Mouse (Mus musculus) spleen, adult 2 months (tissue): ENCODE results near the gene Cfap97d1.

Experiments
- CTCF ChIP-seq: fragments of 200-500 bp; IDR thresholded peaks from 2 replicates; pipeline ENCODE4 v1.5.1; 2011; ENCODE audit warnings: mild to moderate bottlenecking, inconsistent platforms; ENCODE audit not compliant: insufficient read depth, insufficient read length, insufficient replicate concordance; ENCODE audit errors: extremely low read depth
- POLR2A ChIP-seq: fragments of 200-500 bp; IDR thresholded peaks from 2 replicates; pipeline ENCODE4 v1.6.1; 2011; ENCODE audit warnings: low read depth, low read length, inconsistent platforms

GRCm38 (mm10) chr11:102019736-102020135 is 35.7 kb downstream of the Cfap97d1 start:
- TF ChIP-seq CTCF (no peak), POLR2A (no peak)
